13 mouse cellular contexts compared by ENCODE assay signal in the genomic region with DNA sequence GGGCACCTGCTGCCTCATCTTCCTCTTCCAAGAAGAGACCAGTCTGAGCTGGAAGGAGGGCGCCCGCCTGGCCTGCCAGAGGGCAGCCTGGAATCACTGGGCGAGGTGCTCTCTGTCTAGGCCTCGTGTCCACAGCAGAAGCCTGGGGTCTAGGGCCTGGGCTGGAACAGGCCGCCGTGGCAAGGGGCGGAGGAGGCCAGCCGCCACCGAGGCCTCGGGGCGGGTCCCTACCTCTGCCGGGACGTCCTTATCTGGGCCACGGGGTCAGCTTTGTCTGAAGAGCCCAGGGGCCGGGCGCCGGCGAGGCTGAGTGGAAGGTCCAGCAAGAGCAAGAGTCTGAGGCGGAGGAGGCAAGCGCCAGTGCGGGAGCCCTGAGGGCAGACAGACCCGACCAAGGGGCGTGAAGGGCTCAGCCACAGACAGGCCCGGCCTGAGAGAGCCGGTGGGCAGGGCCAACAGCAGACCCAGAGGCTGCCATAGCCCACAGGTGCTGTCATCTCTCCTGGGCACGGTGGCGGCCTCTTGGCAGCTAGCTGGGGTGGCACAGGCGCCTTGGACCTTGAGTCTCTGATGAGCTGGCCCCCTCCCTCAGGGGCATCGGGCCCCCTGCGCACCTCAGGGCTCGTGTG. TPM values are rescaled to one million over a fixed set of nuclear protein-coding genes. Genes with fewer than 3 reads are reported as not detected.
DNase-seq lines count a peak whose midpoint lies in the region; ATAC-seq and TF ChIP-seq lines count a peak whose summit lies in the region.
"Had no signal": no experiment of that assay in that cellular context is flagged by ENCODE, and none has a peak within 500 bp of the region (broad histone marks: within the 10 kb centered on the region; RNA-seq: fewer than 3 reads in every experiment).

No protein-coding gene starts in this region.

- H3K4me2 ChIP-seq in heart, embryonic 12.5 days, result no peak overlapping the region
- no peak overlapping the region for H3K4me2 ChIP-seq in lung, embryonic 15.5 days
- no peak overlapping the region for H3K4me2 ChIP-seq in embryonic facial prominence, embryonic 12.5 days (replicated peaks)
- H3K4me2 ChIP-seq in liver, embryonic 14.5 days (ENCODE audit: low read depth), result no peak overlapping the region
- H3K4me2 ChIP-seq: neural tube, embryonic 15.5 days had no signal

- no peak for TF ChIP-seq CTCF in liver, embryonic 14.5 days (IDR thresholded peaks at IDR 0.05; ENCODE audit: low read depth)

- no peak for TF ChIP-seq EP300 in liver, embryonic 14.5 days (IDR thresholded peaks at IDR 0.05; ENCODE audit: low read depth)

- H3K27me3 ChIP-seq in heart, embryonic 12.5 days (replicated peaks), result no peaks in the 10 kb centered on the region
- H3K27me3 ChIP-seq in lung, embryonic 15.5 days, result no peaks in the 10 kb centered on the region
- H3K27me3 ChIP-seq in embryonic facial prominence, embryonic 12.5 days, result no peaks in the 10 kb centered on the region
- H3K27me3 ChIP-seq in liver, embryonic 14.5 days (ENCODE audit: control insufficient read depth, insufficient read depth, low read length), result no peaks in the 10 kb centered on the region
- H3K27me3 ChIP-seq: neural tube, embryonic 15.5 days had no signal

- peak; percentile 59 for ATAC-seq in heart, embryonic 12.5 days (ENCODE audit: insufficient number of reproducible peaks, low FRiP score)
- ATAC-seq in lung, embryonic 15.5 days (ENCODE audit: borderline replicate concordance, extremely low read depth, low FRiP score, low TSS enrichment), result peak; percentile 21; the same call in 1 of the 2 replicates
- peak; percentile 68; the same call in 1 of the 2 replicates for ATAC-seq in embryonic facial prominence, embryonic 12.5 days (ENCODE audit: insufficient number of reproducible peaks, insufficient read depth, low FRiP score, low TSS enrichment)
- 0 out of 2 replicates have a peak, but pooled peaks have one; percentile 26 for ATAC-seq in liver, embryonic 14.5 days (ENCODE audit: insufficient read depth)

- H3K36me3 ChIP-seq in heart, embryonic 12.5 days, result peaks cover 93% of the 10 kb centered on the region
- H3K36me3 ChIP-seq in lung, embryonic 15.5 days, result peaks cover 85% of the 10 kb centered on the region
- H3K36me3 ChIP-seq in embryonic facial prominence, embryonic 12.5 days, result peaks cover 84% of the 10 kb centered on the region
- peaks cover 61% of the 10 kb centered on the region for H3K36me3 ChIP-seq in liver, embryonic 14.5 days (replicated peaks; ENCODE audit: control insufficient read depth, insufficient read depth, low read depth)

- no peak overlapping the region for H3K27ac ChIP-seq in heart, embryonic 12.5 days (ENCODE audit: poor library complexity, severe bottlenecking)
- no peak overlapping the region for H3K27ac ChIP-seq in lung, embryonic 15.5 days
- H3K27ac ChIP-seq in embryonic facial prominence, embryonic 12.5 days, result no peak overlapping the region
- no peak overlapping the region for H3K27ac ChIP-seq in liver, embryonic 14.5 days
- H3K27ac ChIP-seq: gastrocnemius, adult 2 months; neural tube, embryonic 15.5 days had no signal

- H3K9ac ChIP-seq in heart, embryonic 12.5 days, result peak overlapping the region; percentile 5; the same call in 1 of the 2 replicates
- no peak overlapping the region for H3K9ac ChIP-seq in lung, embryonic 15.5 days
- no peak overlapping the region; the same call in 1 of the 2 replicates for H3K9ac ChIP-seq in embryonic facial prominence, embryonic 12.5 days
- H3K9ac ChIP-seq in liver, embryonic 14.5 days (replicated peaks), result no peak overlapping the region
- H3K9ac ChIP-seq: neural tube, embryonic 15.5 days had no signal

- intact Hi-C loops in left cerebral cortex, postnatal 10 days (cut with DNase I), result no loop called here

- DNase-seq in heart, postnatal 4 days, result no peak
- DNase-seq in lung, postnatal 14 days, result no peak
- no peak for DNase-seq in liver, embryonic 14.5 days (ENCODE audit: low read depth in 3 of 3, low spot score in 3 of 3)
- DNase-seq in left cerebral cortex, postnatal 10 days (ENCODE audit: extremely low spot score in 1 of 2, low spot score in 2 of 2), result no peak
- no peak for DNase-seq in right cerebral cortex, postnatal 14 days
- DNase-seq: B cell, adult 2 months; gastrocnemius, adult 2 months; kidney, postnatal 14 days; layer of hippocampus, postnatal 36 days had no signal

- peaks cover 9% of the 10 kb centered on the region for H3K4me1 ChIP-seq in heart, embryonic 12.5 days (replicated peaks)
- H3K4me1 ChIP-seq in lung, embryonic 15.5 days, result no peaks in the 10 kb centered on the region
- H3K4me1 ChIP-seq in embryonic facial prominence, embryonic 12.5 days, result no peaks in the 10 kb centered on the region
- H3K4me1 ChIP-seq in liver, embryonic 14.5 days (replicated peaks; ENCODE audit: control insufficient read depth in 2 of 2, insufficient read depth in 2 of 2, low read length in 1 of 2), result no peaks in the 10 kb centered on the region
- H3K4me1 ChIP-seq: neural tube, embryonic 15.5 days had no signal

- 75% methylated on average over 31 of the region's 31 CpGs for WGBS in heart, embryonic 12.5 days
- 65% methylated on average over 31 of the region's 31 CpGs for WGBS in lung, embryonic 15.5 days
- WGBS in embryonic facial prominence, embryonic 12.5 days, result 87% methylated on average over 31 of the region's 31 CpGs
- 73% methylated on average over 31 of the region's 31 CpGs for WGBS in liver, embryonic 14.5 days (ENCODE audit: insufficient replicate concordance)

- H3K4me3 ChIP-seq in heart, embryonic 12.5 days, result no peak overlapping the region
- H3K4me3 ChIP-seq in lung, embryonic 15.5 days, result no peak overlapping the region
- no peak overlapping the region for H3K4me3 ChIP-seq in embryonic facial prominence, embryonic 12.5 days
- H3K4me3 ChIP-seq in liver, embryonic 14.5 days (ENCODE audit: insufficient read depth in 1 of 2, low read depth in 2 of 2, low read length in 2 of 2), result no peak overlapping the region
- H3K4me3 ChIP-seq: gastrocnemius, adult 2 months; neural tube, embryonic 15.5 days had no signal

- no peaks in the 10 kb centered on the region for H3K9me3 ChIP-seq in heart, embryonic 12.5 days (replicated peaks)
- no peaks in the 10 kb centered on the region for H3K9me3 ChIP-seq in lung, embryonic 15.5 days
- H3K9me3 ChIP-seq in embryonic facial prominence, embryonic 12.5 days, result no peaks in the 10 kb centered on the region
- H3K9me3 ChIP-seq in liver, embryonic 14.5 days (ENCODE audit: control insufficient read depth, low read length), result no peaks in the 10 kb centered on the region
- H3K9me3 ChIP-seq: neural tube, embryonic 15.5 days had no signal

RNA-seq across cellular contexts. Expression of a gene that starts 12.8 kb away (rescaled TPM):
- 85.1 and 88.9 TPM in 2 replicates for polyA plus RNA-seq in heart, embryonic 12.5 days (2016; fragmentation: Nextera tagmentation; extraction: Ambion mirVana)
- 10 to 100 TPM; 68.8 to 78.1 TPM for total RNA-seq in heart, postnatal 4 days (2021)
- polyA plus RNA-seq in lung, embryonic 15.5 days (2015; fragmentation: Nextera tagmentation; extraction: Ambion mirVana), result 87.1 and 101 TPM in 2 replicates
- polyA plus RNA-seq in embryonic facial prominence, embryonic 12.5 days (2016; fragmentation: Nextera tagmentation; extraction: Ambion mirVana), result 145 and 148 TPM in 2 replicates
- polyA plus RNA-seq in liver, embryonic 14.5 days (2012; rRNA removed), result 19.4 and 26.8 TPM in 2 replicates
- 12.3 and 12.6 TPM in 2 replicates for polyA plus RNA-seq in liver, embryonic 14.5 days (2014; fragmentation: Nextera tagmentation; extraction: Ambion mirVana)
- 10 to 100 TPM; 90.9 to 94.2 TPM for total RNA-seq in left cerebral cortex, postnatal 10 days (2021)

RNA-seq across cellular contexts. Expression of a gene that starts 16.6 kb away (rescaled TPM):
- polyA plus RNA-seq in heart, embryonic 12.5 days (2016; fragmentation: Nextera tagmentation; extraction: Ambion mirVana), result 79.4 and 84.6 TPM in 2 replicates
- total RNA-seq in heart, postnatal 4 days (2021), result 10 to 100 TPM; 57.4 to 57.8 TPM
- 85.0 and 104 TPM in 2 replicates for polyA plus RNA-seq in lung, embryonic 15.5 days (2015; fragmentation: Nextera tagmentation; extraction: Ambion mirVana)
- polyA plus RNA-seq in embryonic facial prominence, embryonic 12.5 days (2016; fragmentation: Nextera tagmentation; extraction: Ambion mirVana), result 107 and 118 TPM in 2 replicates
- 24.1 and 35.4 TPM in 2 replicates for polyA plus RNA-seq in liver, embryonic 14.5 days (2012; rRNA removed)
- polyA plus RNA-seq in liver, embryonic 14.5 days (2014; fragmentation: Nextera tagmentation; extraction: Ambion mirVana), result 18.9 and 23.5 TPM in 2 replicates
- total RNA-seq in left cerebral cortex, postnatal 10 days (2021), result 100 to 1,000 TPM; 128 to 135 TPM

RNA-seq across cellular contexts. Expression of a gene that starts 49.3 kb away (rescaled TPM):
- 72.6 and 76.6 TPM in 2 replicates for polyA plus RNA-seq in heart, embryonic 12.5 days (2016; fragmentation: Nextera tagmentation; extraction: Ambion mirVana)
- total RNA-seq in heart, postnatal 4 days (2021), result 10 to 100 TPM; 80.4 to 81.7 TPM
- polyA plus RNA-seq in lung, embryonic 15.5 days (2015; fragmentation: Nextera tagmentation; extraction: Ambion mirVana), result 75.4 and 80.0 TPM in 2 replicates
- polyA plus RNA-seq in embryonic facial prominence, embryonic 12.5 days (2016; fragmentation: Nextera tagmentation; extraction: Ambion mirVana), result 107 and 112 TPM in 2 replicates
- 11.9 and 15.0 TPM in 2 replicates for polyA plus RNA-seq in liver, embryonic 14.5 days (2012; rRNA removed)
- polyA plus RNA-seq in liver, embryonic 14.5 days (2014; fragmentation: Nextera tagmentation; extraction: Ambion mirVana), result 26.4 and 33.0 TPM in 2 replicates
- total RNA-seq in left cerebral cortex, postnatal 10 days (2021), result 100 to 1,000 TPM; 115 to 123 TPM

RNA-seq across cellular contexts. Expression of a gene that starts 55.5 kb away (rescaled TPM):
- 23.7 and 23.9 TPM in 2 replicates for polyA plus RNA-seq in heart, embryonic 12.5 days (2016; fragmentation: Nextera tagmentation; extraction: Ambion mirVana)
- 10 to 100 TPM; 33.7 to 34.6 TPM for total RNA-seq in heart, postnatal 4 days (2021)
- 24.9 and 26.9 TPM in 2 replicates for polyA plus RNA-seq in lung, embryonic 15.5 days (2015; fragmentation: Nextera tagmentation; extraction: Ambion mirVana)
- 34.0 and 36.5 TPM in 2 replicates for polyA plus RNA-seq in embryonic facial prominence, embryonic 12.5 days (2016; fragmentation: Nextera tagmentation; extraction: Ambion mirVana)
- polyA plus RNA-seq in liver, embryonic 14.5 days (2012; rRNA removed), result 9.8 and 10.7 TPM in 2 replicates
- 5.5 and 7.8 TPM in 2 replicates for polyA plus RNA-seq in liver, embryonic 14.5 days (2014; fragmentation: Nextera tagmentation; extraction: Ambion mirVana)
- total RNA-seq in left cerebral cortex, postnatal 10 days (2021), result 10 to 100 TPM; 91.6 to 99.3 TPM
